Mouse (Mus musculus) liver, postnatal 0 days (tissue): ENCODE data around the gene Rbfox3.

ENCODE experiments used
- CTCF ChIP-seq: sonication (generic); IDR thresholded peaks from 2 replicates; pipeline ENCODE4 v1.5.1; 2016; ENCODE audit warnings: antibody characterized with exemption, low read depth
- EP300 ChIP-seq: IDR thresholded peaks from 2 replicates; pipeline ENCODE4 v1.6.1; 2016; ENCODE audit warnings: antibody characterized with exemption, low read depth, mild to moderate bottlenecking

GRCm38 (mm10) chr11:118934925-118935324 is 23.5 kb upstream of the Rbfox3 start:
- TF ChIP-seq EP300 (no peak), CTCF (no peak)
